Mouse (Mus musculus) gastrocnemius, adult 18-20 months (tissue): ENCODE measurements at regions not wholly inside any gene's neighbourhood (a gene's known extent, or its start where the extent isn't known, plus 50 kb on each side); places are given as distances from the start of the nearest gene placed in this dataset.

Experiments
- DNase-seq: peaks from one replicate; pipeline ENCODE4 v3.0.0; 2021; ENCODE audit warnings: low spot score

DNA sequence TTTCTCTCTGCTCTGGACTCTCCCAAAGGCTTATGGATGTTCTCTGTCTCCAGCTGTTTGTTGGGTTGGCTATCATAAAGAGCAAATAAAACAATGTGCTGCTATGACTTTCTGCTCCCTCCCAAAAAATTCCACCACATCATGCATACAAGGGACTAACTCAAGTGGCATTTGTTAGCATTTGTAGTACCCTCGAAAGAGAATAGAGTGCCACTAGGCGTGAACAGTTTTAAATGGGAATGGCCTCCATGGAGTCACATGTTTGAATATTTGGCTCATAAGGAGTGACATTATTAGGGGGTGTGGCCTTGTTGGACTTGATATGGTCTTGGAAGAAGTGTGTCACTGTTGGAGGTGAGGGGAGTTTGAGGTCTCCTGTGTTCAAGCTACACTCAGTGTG, 86.5 kb upstream of the Serbp1 start:
- DNase-seq, result no peak

DNA sequence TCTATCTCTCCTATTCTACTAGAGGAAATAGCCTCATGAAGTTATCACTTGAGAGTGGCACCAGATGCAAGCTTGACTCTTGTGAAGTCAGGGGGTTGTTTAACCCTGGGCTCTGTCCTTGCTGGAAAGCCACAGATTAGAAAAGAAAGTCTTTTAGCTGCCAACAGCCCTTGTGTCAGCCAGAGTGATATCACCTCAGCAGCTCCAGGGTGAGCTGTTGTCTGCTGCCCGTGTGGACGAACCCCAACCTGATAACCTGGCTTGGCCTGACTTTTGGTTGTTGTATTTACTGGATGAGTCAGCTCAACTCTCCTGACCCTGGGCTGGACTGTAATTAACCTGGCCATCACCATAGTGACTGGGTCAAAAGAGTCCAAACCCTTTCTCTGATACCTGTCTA, 88.6 kb upstream of the Serbp1 start:
- no peak for DNase-seq

DNA sequence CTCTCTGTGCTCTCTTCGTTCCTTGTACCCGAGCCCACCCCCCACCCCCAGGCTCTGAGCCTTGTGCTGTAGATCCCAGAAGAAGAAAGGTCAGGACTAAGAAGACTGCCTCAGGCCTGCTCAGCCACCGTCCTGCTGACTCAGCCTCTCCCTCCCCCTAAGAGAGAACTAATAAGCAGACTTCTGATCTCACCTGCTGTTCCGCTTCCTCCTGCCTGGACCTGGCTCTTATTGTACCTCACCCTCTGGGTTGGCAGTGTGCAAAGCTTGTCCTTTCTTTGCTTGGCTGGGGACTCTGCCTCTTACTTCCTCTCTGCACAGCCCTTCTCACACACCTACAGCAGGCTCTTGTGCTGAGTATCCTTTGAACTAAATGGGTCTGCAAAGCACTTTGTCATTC, 91.3 kb upstream of the Serbp1 start:
- DNase-seq, result no peak

DNA sequence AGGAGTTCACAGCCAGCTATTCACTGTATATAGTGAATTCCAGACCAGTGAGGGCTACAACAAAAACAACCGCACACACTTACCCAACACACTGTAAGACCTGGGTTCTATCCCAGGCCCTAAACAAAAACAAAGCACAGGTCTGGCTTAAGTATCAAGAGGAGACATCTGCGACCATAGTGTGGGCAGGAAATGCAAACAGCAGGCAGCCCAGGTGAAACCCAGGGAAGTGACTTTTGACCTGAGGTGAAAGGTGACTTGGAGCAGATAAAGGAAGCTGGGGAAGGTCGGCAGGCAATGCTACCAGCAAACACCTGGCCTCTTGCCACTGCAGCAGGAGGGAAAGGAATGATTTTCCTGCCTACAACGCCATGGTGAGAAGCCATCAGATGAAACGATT, 92.0 kb upstream of the Serbp1 start:
- no peak for DNase-seq

DNA sequence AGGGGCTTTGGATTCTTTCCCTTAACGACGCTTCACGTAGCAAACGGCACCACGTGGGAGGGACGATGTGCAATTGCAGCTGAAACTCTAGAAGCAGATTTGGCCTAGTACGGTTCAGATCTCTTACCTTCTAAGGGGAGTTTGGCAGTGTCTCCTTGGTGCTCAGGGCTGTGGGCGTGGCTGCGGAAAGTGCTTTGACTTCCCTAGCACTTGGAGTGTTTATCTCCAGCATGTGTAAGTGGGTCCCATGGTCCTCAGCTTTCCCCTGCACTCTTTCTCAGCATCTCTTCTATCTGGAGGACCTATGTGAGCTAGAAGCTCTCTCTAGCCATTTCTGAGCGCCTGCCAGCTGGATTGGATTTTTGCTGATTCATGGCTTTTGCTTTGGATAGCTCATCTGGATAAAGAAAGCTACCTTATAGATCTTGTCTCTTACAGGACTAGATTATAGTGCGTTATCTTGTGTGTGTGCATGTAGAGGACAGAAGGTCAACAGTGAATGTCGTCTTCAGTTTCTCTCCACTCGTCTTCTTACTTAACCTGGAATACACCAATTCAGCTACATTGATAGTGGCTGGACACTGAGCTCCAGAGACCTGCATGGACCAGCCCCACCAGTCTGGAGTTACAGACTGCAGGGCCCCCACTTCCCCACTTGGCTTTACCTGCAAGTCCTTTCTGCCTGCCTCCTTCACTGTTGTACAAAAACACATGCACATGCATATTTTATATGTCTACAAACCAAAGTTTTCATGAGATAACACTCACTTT, 92.8 kb upstream of the Serbp1 start:
- peak; percentile 27 for DNase-seq

DNA sequence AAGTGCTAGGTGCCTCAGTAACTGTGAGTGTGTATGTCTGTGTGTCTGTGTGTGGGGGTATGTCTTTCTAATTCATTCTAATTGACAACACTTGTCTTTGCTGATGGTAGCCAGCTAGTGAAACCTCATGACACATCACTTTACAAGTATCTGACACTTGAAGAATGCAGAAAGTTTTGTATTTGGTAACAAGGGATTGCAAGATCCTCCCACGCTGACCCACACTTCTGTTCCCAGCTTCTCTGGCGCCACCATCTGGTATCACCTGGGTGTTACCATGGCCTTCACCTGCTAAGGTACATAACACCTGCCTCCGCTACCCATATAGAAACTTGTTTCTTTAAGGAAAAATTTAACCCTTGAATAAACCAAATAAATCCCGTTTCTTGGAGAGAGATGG, 95.8 kb upstream of the Serbp1 start:
- peak; percentile 69 for DNase-seq

DNA sequence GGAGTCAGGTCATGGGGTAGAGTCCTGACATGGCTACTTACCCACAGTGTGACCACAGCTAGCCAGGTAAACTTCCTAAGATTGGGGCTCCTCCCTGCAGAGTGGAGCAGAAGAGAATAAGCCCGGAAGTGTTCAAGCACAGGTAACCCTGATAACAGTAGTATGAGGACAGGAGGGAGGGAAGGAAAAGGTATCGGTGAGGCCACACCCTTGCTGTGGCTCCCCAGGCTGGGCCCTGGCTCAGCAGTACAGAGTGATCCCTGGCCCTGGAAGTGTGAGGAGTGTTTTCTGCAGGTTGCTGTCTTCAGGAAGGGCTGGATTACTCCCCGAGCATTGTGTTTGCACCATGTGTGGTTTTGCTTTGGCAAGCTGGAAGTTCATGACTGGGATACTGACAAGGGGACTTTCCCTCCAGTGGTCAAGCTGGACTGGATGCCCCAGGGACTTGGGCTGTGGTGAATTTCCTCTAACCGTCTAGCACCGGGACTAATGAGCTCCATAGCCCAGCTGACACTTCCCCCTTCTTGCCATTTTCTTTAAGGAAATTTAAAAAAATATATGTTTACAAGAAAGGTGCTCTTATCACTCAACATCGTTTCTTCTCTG, 97.2 kb upstream of the Serbp1 start:
- DNase-seq, result no peak

DNA sequence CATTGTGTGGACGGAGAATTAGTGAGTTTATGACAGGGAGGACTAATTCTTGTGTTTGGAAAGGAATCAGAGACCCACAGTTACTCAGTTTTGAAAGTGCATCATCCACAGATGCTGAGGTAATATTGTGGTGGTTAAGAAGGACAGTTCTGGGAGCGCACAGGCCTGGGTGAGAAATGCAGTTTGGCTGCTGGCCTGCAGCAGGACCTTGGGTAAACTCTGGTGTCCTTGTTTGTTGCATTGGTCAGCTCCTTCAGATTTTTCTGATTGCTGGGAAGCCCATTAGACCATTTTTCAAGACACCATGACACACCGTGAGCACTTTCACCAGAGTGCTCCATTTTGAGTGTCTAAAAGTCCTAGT, 99.0 kb upstream of the Serbp1 start:
- no peak for DNase-seq

DNA sequence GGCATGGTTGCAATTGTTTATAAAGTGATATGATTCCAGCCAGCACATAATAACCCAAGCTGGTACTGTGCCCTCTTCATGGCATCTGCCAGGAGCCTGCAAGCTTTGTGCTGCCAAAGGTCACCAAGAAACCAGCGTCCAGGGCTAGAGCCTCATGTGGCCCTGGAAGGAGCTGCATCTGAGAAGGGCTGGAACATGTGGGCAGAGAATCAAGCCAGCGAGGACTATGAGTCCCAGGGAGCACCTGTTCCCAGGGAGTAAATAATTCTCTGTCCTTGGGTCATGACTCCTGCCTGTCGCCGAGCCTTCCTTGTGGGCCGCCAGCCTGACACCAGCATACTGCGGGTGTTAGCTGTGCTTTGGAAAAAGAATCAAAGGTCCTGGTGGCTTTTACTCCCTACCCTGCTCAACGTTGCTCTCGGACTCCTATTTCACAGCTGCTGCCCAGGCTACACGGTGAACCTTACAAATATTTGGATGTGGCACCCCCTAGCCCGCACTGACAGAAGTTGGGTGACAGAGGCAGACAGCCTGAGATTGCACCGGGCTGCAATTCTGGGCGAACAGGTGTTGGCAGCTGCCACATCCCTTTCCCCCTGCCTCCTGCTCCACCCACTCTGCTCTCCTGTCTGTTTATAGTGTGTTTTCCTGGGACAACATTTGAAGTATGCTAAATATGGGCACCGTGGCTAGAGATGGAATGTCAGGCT, 99.5 kb upstream of the Serbp1 start:
- peak; percentile 86 for DNase-seq

DNA sequence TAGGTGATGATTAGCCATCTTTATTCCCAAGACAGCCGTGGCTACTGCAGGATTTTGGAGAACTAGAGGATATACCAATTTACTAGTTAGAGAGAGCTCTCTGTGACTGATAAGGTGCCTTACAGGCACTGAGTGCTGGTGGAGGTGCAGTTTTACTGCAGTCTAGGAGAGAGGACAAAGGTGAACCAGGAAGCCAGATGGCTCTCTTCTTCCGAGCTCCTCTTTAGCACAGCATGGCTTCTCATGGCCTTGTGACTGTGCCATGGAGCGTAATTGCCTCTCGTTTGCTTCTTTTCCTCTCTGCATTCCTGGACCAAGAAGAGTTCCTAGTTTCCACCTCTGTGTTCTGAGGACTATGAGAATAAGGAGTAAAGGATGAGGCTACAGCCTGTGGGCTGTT, 100.2 kb upstream of the Gadd45a start:
- no peak for DNase-seq

DNA sequence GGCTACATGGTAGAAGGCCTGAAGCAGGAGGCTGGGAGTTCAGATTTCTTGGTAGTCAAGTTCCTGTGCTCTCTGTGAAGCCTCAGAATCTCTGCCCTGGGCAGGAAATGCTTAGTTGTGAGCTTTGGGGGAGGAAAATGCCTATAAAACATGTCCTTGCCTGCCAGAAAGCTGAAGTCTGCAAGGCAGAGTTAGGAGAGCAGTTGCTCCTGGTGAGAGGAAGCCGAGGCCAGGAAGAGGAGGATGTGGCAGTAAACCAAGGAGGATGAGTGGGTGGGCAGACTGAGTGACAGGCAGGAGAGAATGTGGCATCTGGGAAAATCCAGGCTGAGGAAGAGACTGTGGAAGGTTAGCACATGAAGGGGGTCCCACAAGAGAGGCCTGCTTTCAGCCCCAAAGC, 97.7 kb upstream of the Gadd45a start:
- no peak for DNase-seq

DNA sequence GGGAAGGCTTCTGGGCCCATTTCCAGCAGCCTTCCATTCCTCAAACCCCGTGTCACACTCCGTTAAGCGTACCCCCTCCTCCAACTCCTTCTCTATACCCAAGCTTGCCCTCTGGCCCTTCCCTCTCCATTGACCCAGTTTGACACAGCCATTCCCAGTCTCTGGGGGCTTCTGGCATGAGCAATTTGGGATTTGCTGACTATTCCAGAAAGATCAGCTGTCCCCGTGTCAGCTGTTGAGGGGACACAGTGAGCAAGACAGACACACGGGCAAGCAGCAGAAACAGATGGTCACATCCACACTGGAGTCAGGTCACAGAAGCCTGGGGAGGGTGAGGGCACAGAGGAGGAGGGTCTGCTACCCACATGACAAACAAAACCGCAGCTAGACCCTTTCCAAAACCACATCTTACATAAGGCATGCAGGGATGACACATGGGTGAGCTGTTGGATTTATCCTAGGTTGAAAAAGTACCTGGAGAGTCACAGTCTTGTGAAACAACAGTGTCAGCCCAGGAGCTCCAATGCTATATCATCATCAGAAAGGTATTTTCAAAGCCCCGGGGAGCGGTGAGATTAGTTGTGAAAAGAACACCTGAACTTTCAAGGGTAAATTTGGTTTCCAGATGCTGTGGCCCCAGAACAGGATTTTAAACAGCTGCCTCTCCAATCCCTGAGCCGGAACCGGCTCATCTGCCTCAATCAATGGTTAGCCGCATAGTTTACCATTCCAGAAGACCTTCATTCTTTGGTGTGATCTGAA, 93.5 kb upstream of the Gadd45a start:
- peak; percentile 30 for DNase-seq

DNA sequence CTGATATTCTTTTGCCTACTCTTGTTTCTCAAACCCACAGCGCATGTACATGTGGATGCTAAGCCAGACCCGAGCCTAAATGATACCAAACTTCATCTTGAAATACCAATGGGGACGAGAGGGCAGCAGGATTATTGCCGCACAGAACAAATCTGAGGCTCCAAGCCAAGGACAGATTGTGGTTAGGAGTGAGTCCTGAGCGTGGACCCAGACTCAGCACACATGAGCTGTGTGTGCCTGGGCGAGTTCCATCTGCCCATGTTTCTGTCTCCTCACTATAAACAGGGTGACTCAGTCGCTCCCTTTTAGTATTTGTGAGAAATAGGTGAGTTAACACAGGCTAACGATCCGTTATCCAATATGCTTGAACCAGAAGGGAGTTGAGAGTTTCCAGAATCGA, 92.4 kb upstream of the Gadd45a start:
- DNase-seq, result no peak

DNA sequence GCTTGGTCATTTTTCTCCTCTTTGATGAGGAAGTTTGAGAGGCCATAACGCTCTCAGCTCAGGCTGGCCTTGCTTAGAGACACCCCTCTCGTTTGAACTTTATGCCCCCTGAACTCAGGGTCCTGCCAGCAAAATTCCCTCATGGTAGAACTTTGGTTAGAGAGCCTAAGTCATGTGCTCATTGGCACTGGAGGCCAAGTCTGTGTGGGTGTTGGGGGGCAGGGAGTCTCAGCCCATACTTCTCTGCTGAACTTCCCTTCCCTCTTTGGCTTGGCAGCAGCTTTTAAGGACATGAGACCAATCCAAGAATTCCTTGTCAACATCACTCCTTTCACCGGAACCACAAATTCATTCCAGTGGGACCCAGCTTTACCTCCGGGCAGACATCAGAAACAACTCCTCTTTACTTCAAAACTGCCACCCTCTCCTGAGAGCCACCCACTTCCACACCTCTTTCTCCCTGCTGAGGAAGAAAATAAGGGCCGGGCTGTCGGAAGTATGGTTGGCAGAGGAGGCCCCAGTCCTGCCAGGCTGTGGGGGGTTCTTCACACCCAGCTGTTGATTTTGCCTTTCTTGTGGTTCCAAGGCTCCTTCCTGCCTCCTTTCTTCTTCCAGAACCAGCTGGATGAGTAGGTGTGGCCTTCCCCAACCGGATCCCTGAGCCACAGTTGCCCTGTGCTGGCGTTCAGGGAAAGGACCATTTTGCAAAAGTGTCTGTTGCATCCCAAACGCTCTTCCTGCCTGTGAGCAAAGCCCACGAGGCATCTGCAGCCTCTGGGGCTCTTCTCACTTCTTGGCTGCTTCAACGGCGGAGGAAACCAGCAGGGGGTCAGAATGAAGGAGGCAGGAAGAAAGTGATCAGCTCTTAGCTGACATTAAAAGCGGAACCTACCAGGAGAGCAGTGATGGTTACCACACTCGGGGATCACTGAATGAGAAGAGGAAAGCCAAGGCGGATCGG, 91.5 kb upstream of the Gadd45a start:
- DNase-seq, result no peak

DNA sequence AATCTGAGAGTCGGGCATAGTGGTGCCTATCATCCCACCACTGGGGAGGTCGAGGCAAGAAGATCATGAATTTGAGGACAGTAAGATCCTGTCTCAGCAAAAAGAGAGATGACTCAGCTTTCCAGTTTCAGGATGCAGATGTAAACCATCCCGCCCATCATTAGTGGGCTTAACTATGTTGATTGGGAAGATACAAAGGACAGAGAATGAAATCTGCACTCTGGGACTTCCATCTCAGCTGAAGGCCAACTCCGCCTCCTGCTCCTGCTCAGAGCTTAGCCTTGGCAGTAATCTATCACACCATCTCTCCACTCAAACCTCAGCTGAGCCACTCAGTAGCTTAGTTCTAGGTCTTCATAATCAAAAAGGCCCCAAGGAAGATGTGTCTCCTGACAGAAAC, 90.5 kb upstream of the Gadd45a start:
- DNase-seq, result no peak

DNA sequence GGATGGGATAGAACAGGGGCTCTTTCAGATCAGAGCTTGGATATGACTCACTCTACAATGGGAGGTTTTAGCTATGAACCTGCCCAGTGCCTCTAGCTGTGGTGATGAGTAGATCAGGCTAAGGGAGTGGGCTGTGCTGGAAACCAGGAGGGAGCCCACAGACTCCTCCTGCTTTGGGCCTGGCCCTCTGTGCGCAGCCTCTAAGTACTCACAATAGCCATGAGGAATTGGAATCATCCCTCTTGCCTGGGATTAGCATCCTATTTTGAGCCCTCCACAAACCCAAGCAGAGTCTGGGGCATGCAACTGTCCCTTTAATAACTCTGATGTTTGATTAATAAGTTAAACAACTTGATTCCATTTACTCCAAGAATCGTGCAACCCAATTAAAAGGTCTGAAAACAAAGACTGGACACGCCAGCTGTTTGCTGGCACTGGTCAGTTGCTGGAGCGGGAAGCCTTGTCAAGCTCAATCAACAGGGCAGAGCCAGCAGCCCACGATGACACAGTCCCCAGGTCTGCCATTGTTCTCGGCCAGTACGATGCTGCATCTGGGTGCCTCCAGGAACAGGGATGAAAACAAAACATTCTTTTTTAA, 88.6 kb upstream of the Gadd45a start:
- no peak for DNase-seq

DNA sequence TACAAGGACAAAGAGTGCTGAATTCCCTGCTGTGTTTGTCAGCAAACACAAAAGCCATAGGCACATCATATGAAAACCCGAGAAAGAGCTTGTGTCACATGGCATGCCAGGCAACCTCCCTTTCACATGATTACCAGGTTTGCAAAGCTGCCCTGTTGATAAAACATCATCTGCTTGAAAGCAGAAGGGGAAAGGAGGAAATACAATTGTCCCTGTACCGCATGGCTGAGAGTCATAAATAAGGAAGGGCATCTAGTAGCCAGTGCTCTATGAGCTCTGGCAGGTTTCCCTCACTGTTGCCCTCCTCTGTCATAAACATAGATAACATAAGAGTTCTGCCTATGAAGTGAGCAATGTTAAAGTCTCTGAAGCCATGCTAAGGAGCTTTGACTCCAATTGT, 86.8 kb upstream of the Gadd45a start:
- DNase-seq, result no peak

DNA sequence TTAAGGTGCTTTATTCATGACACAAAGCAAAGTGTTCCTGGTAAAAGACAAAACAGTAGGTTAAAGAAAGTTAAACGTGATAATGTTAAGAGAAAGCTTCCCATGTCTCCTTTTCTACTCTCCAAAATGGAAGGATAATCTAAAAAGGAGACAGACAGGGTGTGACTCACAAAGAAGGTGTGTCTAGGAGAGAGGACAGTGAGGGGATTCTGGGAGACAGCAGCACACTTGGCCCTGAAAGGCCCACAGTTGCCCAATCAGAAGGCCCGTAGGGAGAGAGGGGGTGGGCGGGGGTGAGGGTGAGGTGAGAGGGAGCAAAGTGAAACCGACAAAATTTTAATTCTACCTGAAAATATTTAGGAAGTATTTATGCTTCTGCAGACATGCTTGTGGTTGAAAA, 85.8 kb upstream of the Gadd45a start:
- no peak for DNase-seq

DNA sequence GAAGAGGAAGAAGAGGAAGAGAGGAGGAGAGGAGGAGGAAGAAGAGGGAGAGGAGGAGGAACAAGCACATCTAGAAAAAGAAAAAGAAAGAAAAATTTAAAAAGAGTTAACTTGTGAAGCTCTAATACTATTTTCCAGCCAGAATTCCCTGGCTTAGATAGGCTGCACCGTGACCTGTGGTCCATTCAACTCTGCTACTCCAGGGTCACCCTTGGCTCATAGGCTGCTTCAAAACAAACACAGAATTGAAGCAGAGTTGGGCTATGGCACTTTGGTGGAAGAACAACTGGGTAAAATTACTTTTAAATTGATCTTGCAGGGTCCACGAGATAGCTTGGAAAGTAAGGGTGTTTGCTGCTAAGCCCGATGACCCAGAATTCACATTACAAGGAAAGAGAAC, 79.0 kb upstream of the Gadd45a start:
- no peak for DNase-seq

DNA sequence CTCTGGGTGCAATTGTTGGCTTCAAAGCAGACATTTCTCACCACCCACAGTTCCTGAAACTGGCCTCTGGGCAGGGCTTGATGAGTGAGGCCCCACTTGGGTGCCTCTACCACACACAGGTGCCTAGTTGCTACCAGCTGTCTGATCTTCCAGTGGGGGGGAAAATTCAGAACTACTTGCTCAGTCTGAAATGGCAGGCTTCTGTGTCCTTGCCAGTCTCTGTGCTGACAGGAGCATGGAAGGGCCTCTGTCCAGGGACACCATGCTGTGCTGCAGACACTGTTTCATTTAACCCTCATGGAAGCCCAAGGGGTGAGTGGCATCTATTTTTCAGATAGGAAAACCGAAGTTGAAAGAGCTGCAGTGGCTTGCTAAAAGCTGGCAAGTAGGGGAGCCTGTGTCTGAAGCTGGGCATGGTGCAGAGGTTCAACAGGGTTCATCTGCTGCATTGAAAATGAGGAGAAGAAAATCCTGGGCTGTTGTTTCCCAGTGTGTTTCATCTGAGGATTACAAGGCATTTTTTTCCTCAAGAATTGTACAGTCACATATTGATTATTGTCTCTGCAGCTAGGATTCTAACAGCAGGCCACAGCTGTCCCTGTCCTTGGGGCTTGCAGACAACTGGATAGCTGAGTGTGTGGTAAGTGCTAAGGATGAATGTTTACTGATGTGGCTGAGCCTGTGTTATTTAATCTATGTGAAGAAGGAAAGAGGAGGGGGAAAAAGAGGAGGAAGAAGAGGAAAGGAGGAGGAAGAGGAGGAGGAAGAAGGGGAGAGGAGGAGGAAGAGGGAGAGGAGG, 78.4 kb upstream of the Gadd45a start:
- DNase-seq, result no peak
